Mouse (Mus musculus): Measurements from ENCODE around the gene Tsfm.

Tsfm gene

DNA sequence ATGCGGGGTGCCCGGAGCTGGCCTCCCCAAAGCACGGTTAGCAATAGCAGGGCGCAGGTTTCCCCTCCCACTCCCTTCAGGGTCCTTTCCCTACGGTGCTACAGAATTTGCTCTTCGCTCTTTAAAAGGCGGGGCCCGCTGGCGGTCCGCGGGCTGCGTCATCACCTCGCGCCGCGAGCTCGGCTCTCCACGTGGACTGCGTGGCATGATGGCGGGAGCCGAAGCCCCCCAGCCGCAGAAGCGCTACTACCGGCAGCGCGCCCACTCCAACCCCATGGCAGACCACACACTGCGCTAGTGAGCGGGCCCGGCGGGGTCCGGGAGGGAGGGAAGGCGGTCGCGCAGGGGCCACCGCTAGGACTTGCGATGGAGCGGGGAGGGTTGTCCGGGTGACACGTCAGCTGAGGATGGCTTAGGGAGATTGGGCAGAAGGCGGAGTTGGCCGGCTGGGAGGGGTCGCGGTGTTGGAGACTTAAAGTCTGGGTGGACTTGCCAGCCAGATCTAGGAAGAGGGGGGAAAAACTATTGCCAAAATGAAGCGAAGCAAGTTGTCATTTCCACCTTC lies 11.2 kb upstream of the Tsfm start:
- DNase-seq (ENCODE audit: low spot score in 2 of 2): peak; percentile 77 to 93

DNA sequence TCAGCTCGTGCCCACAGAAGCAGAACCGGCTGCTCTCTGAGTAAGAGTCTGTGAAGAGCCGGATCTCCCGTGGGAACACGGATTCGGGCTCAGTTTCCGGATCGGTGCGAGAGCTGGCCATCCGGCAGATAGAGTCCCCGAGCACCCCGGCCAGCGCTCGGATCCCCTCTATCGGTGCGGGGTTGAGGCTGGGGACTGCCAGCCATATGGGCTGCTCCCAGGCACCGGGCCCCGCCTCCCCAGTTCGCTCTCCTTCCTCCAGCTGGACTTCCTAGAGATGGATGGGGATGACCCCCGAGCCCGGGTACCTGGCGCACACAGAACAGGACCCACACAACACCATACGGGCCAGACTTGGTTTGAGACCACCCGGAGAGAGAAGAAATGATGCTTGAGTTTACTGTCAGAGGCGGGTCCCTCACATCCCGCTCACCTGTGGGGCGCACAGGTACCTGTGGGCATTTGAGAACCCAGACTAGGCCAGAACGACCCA lies 10.7 kb upstream of the Tsfm start, which contains the start of the genes Mettl1 and Eef1akmt3:
TSS of gene Mettl1 (plus strand) at position 141 of the 493 bp plus-strand sequence.
TSS of gene Eef1akmt3 (minus strand) at position 240 of the 493 bp plus-strand sequence.
- no peak for DNase-seq (ENCODE audit: low spot score in 2 of 2)

DNA sequence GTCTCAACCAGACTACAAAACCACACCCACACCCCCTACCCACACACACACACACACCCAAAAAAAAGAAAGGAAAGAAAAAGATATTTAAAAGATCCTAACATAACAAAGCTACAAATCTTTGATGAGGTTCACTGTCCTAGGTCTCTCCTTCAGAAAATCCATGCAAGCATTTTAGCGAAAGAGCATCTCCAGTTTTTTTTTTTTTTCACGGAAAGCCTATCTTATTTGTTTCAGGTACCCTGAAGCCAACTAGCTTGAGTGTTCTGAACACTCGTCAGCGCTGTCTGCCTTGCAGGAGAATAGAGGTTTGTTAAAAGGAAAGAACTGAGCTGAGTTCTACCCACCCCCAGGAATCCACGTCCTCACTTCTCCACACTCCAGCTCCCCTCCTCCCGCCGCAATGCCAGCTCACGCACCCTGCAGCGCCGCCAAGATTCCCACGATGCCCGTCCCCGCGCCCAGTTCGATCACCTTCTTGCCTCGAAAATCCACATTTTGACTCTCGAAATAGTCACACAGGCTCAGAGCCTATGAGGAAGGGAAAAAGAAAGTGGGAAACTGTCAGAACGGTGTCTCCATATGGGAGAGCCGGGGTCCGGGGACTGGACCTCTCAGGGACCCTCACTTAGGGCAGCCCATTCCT lies 10.1 kb upstream of the Tsfm start:
- DNase-seq (ENCODE audit: low spot score in 2 of 2): no peak

DNA sequence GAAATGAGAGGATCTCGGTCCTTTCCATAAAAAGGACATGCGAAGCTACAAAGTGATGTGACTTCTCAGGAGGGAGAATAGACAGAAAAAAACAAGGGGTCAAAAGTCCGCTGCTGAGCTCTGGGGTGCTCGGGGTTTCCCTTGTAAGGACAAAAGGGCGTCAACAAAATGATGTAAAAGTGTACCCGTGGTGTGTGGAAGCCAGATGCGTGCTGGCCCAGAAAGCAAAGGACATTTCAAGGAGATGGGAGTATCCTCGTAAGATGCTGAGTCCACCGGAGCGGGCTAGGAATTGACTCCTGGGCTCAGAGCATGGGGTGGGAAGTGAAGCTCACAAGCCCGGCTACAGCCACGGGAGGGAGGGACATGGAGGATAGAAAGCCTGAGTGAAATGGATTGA lies 7.0 kb upstream of the Tsfm start:
- no peak for DNase-seq (ENCODE audit: low spot score in 2 of 2)

DNA sequence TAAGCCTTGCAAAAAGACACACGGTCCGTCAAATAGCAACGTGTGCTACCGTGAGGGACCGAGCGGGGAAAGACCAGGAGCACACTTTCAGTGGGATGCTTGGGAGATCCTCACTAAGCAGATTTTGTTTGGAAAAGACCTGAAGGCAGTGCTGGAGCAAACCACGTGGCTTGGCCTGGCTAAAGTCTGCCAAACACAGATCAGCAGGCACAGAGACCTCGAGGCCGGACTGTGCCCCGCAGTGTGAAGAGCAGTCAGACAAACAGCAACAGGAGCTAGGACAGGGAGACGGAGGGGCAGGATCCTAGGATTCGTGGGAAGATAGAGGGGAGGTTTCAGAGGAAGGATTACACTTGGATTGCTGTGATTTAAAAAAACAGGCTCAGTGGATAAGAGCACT lies 5.6 kb upstream of the Tsfm start:
- no peak for DNase-seq (ENCODE audit: low spot score in 2 of 2)

DNA sequence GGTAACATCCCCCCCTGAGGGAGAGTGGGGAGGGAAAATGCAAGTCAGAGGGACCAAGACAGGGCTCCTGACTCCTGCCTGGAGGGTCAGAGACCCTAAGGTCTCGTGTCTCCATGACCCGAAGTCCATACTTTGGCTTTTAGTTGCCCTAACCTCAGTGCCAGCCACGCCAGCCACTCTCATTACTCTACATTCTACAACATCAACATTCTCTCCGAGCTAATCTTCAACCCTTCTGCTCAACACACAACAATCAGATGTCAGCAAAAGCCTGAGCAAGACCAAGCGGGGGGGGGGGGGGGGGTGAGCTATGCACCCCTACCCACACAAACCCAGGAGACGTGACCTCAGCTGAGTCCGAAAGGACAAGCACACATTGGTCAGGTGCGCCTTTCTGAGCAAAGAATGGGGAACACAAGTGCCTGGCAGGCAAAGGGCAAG lies 2.7 kb upstream of the Tsfm start:
- no peak for DNase-seq (ENCODE audit: low spot score in 2 of 2)

DNA sequence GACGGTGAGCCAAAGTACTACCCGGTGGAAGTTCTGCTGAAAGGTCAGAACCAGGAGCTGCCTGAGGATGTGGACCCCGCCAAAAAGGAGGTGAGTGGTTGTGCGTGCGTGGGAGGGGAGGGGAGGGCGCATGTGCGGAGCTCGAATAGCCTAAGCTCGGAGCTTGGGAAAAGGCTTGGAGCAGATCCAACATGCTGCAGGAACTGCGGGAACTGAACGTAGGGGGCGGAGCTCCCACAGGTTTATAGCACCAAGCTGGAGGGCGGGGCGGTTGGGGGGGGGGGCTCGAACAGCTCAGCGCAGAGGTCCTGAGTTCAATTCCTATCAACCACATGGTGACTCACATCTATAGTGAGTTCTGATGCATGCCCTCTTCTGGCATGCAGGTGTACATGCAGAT lies 12.2 kb downstream of the Tsfm start:
- no peak for DNase-seq (ENCODE audit: low spot score in 2 of 2)

DNA sequence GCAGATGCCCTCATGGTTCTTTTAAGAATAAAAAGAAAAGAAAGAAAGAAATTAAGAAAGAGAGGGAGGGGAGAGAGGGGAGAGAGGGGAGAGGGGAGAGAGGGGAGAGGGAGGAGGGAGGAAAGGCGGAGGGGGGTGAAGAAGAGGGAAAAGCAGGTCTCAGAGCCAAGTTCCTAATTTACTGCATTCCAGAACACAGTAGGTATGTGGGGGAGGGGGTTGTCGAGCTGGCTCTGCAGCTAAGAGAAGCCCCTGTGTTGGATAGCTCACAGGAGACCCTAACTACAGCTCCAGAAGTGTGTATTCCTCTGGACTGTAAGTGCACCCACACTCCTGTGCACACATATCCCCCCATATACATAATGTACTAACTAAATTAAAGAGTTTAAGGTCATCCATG lies 13.6 kb downstream of the Tsfm start:
- DNase-seq (ENCODE audit: low spot score in 2 of 2): no peak

DNA sequence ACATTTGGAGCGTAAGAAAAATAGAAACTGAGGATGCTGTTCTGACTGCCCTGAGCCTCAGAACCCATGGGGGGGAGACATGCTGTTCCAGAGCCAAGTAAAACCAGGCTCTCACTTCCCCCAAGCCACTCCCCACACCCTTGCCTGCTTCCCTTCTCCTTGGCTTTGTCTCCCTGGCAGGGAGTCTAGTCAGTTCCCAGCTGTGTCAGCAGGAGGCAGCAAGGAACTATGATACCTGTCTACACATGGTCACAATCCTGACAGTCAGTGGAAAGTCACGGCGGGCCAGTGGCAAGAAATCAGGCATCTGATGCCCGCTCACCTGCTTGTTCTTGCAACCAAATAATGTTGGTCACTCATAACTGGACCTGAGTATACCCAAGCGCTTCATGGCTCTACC lies 14.2 kb downstream of the Tsfm start:
- DNase-seq (ENCODE audit: low spot score in 2 of 2): no peak

DNA sequence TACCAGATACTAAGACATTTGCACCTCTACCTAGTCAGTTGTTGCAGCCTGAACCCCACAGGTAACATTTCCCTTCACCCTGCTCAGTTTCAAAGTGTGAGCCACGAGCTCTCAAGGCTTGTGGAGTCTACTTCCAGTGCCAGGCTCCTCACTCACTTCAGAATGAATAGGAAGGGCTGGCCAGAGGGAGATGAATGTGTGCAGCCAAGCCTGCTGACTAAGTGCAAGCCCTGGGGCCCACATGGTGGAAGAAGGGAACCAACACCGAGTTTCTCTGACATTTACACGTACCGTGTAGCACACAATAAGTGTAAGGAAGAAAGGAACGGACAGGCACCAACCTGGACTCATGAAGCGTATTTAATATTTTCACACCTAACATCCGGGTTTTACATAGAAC lies 26.8 kb downstream of the Tsfm start:
- DNase-seq (ENCODE audit: low spot score in 2 of 2): no peak

DNA sequence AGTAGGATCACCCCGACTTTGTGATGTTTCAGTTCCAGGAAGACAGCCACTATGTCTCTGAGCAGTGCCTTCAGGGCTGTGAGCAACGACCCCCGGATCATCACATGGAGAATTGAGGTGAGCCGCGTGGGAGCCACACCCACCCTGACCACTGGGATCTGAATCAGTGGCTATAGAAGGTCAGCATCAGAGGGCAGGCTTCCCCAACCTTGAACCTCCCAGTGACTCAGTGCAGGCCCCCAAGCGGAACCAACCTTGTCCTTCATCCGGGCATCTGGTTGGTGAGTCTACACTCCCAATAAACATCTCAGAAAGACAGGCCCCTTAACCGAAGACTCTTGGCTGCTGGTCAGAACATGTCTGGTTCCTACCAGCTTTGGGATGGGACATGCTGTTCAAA lies 27.3 kb downstream of the Tsfm start:
- DNase-seq (ENCODE audit: low spot score in 2 of 2): no peak

DNA sequence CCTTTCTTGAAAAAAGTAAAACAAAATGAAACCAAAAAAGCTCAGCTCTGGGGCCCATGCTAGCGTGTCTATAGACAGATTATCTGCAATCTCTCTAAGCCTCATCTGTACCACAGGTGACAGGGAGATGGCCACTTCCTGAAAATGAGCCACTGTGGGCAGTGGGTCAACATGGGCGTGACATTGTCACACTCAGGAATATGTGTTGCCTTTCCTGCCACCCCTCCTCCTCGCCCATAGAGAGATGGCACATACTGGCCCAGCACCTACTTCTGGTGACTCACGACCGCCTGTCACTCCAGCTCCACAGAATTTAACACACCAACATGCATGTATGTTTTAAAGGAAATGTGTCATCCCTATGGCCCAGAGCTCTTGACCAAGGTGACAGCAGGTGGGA lies 27.9 kb downstream of the Tsfm start:
- no peak for DNase-seq (ENCODE audit: low spot score in 2 of 2)

DNA sequence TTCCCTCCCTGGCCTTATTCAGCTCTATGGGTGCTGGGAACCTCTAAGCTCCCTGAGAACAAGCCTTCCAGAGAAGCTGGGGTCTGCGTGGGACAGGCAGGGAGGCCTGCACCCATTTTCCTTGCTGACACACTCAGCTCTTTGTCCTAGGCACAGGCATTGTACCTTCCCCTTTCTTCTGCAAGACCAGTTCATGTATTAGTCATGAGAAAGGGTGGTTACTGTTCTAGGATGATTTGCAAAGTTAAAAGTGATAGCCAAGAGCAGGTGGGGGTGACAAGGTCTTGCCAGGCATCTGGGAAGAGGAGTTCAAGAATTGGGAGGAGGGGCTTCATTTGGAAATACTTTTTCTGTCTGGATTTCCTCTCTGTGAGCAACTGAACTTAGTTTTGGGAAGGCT lies 28.6 kb downstream of the Tsfm start:
- DNase-seq (ENCODE audit: low spot score in 2 of 2): no peak

DNA sequence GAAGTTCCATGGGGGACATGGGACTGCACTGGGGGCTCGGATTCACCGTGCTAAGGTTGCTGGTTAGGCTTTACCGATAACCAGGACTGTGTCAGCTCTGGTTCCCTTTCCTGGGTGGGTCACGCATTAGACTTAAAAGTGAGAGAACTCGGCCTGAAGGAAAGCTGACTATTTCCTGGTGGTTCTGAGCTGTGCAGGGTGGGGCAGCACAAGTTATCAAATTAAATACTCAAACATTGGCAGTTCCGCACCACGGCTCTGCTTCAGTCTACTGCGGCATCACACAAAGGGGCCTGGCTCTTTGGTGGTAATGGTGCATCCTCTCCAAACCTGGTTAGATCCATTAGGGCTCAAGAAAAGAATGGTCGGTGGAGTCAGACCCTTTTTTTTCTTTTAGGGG lies 29.3 kb downstream of the Tsfm start:
- DNase-seq (ENCODE audit: low spot score in 2 of 2): no peak

DNA sequence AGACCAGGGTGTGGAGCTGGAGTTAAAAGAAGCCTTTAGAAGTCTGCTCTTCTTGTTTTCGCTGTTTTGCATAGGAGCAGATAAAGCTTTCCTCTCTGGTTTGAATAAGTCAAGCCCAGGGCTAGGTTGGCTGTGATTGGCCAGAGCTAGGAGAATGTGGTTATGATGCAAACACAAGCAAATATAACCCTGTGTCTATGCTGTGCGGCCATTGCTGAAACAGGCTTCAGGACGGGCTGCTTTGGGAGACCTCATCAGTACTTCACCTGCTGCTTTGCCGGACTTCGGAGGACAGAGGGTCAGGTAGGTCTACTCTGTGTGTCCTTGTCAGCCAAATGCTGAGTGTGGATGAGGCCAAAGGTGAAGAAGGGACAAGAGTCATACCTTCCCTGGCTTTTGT lies 30.1 kb downstream of the Tsfm start, which contains the start of gene Avil:
TSS of gene Avil (plus strand) at position 181 of the 400 bp plus-strand sequence.
- DNase-seq (ENCODE audit: low spot score in 2 of 2): no peak

DNA sequence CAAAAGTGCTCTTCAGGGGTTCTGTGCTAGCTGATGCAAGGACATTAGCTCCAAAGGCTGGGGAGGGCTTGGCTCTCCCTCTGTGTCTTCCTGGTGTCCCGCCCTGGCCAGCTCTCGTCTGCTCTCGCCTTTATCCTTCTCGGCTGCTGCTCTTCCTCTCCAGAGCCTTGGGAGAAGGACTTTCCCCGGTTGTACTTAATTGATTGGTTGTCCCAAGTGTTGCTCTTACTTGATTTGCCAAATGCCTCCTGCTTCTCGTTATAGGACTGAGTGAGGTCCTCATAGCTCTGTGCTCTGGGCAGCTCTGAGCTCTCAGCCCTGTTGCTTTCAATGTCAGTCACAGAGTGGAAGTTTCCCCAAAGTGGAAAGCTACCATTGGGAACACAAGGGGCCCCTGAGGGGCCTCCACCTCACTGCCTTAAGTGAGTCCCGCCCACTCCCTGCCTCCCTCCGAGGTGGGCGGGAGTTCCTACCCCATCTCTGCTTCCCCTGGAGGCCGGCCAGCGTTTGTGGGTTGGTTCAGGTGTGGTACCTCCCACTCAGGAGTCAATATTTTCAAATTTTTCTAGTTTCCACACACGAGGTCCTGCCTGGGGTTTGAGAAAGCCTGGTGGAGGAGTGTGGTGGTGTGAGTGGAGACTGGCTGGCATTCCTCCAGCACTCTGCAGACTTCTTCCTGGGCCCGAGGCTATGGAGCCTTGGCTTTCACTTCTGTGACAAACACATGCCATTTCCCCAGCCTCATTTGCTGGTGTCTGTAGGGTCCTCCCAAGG lies 33.1 kb downstream of the Tsfm start:
- no peak for DNase-seq (ENCODE audit: low spot score in 2 of 2)

DNA sequence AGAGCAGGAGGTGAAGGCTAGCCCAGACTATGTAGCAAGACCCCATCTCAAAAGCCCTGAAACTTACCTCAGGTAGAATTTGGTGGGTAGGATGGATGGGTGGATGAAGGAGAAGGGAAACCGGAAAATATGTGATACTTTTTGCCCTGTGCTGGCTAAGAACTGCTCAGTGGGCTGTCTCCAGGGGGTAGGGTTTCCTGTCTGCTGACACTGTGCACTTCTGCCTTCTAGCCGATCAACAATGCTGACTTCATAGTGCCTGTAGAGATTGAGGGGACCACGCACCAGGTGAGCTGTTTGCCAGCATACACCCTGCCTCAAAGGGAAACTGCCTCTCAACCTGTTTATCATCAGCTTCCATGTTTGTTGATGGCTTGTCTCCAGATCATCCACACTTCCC lies 37.0 kb downstream of the Tsfm start:
- DNase-seq (ENCODE audit: low spot score in 2 of 2): no peak

DNA sequence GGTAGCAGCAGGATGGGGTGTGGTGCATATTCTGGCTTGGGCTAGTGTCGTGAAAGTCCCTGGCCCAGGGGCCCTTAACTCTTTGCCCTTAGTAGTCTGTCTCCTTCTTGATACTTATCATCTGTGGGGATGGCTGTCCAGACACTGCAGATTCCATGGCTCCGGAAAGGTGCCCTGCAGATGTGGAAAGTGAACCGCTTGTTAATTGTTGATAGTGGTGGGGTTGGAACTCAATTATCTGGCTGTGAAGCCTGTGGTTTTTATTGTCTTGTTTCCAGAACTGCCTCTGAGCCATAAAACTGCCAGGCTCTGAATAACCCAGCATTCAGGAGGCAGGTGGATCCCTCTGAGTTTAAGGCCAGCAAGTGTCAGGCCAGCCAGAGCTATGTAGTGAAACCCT lies 39.0 kb downstream of the Tsfm start:
- DNase-seq (ENCODE audit: low spot score in 2 of 2): no peak

DNA sequence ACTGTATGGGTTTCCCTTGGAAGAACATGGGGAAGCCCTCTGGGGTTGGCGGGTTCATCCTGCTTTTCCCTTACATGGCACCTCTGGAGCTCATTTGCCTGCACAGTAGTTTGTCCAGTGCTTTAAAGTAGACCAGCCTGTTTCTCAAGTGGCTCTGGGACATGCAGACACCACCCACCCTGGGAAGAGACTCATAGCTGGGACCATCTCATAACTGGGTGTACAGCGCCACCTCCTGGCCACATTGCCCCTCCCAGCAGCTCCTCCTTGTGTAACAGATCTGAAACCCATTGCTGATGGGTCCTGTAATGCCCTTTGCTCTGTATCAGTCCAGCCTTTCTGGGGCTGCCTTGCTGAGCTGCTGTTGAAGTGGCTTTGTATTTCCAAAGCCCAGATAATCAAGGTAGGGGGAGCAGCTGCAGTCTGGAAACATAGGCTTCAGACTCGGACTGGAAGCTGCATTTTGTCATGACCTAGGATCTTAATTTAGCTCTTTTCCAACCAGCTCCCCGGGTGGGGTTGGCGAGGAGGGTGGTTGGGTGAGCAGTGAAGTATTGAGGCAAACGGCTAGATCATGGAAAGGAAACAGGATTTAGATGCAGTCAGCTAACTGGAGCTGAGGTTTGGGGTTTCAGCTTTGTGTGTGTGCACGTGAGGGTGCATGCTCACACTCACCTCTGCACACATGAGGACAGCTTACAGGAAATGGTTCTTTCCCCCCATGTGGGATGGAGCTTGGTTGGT lies 40.2 kb downstream of the Tsfm start:
- DNase-seq (ENCODE audit: low spot score in 2 of 2): peak; percentile 67 to 72

DNA sequence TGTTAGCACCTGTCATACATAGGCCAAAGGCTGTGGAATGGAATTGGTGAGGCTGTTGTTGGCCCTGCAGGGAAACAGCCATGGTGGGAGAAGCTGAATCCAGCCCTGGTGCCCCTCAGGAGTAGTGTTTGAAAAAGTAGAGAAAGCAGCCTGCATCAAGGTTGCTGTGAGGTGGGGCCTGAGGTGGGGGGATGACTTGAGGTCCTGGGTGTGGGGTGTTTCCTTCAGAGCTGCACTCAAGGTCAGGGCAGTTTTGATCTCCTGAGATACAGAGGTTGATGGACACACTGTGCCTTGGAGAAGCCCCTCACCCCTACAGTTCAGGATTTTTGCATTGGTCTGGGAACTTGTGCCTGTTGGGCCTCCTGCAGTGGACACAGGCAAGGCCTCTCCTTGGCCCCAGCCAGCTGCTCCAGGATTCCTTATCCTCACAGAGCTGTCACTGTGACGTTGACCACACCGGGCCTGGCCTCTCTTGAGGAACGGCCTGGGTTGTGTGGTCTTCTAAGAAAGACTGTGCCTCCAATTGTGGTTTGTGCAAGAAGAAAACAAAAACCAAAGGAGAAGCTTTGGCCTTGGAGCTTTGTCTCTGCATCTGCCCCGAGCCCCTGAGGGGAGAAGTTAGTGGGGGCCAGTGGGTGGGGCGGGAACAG lies 42.0 kb downstream of the Tsfm start:
- no peak for DNase-seq (ENCODE audit: low spot score in 2 of 2)

Data from urinary bladder, adult 18-20 months (tissue).